Mouse (Mus musculus): ENCODE measurements around the gene 1700020D05Rik.
"Not testable (repeated sequence)": the region's sequence is repeated elsewhere in the genome, so short reads cannot be mapped to it uniquely, and the experiment has no call there.

The 1700020D05Rik gene

DNA sequence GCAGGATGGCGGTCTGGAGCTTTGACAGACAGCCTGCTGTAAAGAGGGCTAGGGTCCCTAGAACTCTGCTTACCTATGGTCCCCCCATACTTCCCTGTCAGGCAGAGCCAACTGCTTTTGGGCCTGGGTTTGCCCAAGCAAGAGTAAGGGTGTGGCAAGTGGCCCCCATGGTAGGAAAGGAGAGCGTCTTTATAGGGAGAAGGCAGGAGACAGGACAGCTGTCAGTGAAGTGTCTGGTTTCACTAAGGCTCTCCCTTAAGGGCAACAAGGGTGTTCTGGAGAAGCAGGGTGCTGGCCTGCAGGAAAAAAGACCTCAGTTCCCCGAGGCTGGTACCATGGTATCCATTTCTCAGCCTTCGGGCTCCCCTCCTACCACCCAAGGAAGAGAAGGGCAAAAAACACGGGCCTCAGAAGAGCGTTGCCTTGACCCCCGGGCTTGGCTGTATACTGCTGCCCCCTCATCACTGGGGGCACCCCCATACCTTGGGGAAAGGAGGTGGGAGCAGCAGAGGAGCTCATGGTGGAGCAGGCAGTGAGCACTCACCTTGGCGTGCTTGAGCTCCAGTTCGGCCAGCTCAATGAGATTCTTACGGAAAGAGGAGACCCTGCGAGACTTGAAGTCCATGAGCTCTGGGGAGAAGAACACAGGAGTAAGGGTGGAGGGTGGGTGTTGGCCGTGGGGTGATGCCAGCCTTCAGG, 8.1 kb downstream of the 1700020D05Rik start:
- peak in 1 of 2 experiments; percentile 31 for DNase-seq (ENCODE audit: low spot score in 2 of 2)

DNA sequence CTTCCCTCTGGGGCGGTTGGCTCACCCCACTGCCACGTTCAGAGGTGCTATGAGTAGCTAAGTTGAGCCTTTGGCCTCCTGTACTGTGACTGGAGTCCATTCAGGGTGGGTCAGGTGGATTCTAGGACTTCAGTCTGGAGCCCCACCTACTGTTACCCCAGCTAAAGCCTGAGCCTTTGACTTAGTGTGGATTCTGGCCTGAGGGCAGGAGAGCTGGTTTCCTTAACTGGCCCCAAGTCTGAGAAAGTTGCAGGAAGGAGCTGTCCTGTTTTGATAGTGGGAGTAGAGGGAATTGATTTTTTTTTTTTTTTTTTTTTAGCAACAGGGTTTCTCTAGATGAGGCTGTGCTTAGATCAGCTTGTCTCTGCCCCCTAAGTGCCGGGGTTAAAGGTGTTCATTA, 9.3 kb downstream of the 1700020D05Rik start:
- DNase-seq (ENCODE audit: low spot score in 2 of 2): no peak

DNA sequence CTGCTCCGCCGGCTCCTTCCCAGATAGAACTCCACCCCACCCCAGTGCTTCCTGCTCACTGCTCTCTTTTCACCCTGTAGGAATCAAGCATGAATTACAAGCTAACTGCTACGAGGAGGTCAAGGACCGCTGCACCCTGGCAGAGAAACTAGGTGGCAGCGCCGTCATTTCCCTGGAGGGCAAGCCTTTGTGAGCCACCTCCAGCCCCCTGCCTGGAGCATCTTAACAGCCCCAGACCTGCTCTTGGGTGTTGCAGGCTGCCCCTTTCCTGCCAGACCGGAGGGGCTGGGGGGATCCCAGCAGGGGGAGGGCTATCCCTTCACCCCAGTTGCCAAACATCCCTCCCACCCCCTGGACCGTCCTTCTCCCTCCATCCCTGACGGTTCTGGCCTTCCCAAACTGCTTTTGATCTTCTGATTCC, 10.3 kb downstream of the 1700020D05Rik start:
- not testable (repeated sequence) for DNase-seq (ENCODE audit: low spot score in 2 of 2)

DNA sequence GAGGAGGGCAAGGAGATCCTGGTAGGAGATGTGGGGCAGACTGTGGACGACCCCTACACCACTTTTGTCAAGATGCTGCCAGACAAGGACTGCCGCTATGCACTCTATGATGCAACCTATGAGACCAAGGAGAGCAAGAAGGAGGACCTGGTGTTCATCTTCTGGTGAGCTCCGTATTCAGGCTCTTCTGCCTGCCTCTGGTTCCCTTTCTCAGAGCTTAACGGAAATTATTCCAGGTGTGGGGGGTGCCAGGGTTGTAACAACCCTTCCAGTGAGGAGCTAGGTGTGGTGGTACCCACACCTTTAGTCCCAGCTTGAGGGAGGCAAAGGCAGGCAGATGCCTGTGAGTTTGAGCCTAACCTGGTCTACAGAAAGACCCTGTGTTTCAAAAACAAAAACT, 10.9 kb downstream of the 1700020D05Rik start:
- DNase-seq (ENCODE audit: low spot score in 2 of 2): no peak

DNA sequence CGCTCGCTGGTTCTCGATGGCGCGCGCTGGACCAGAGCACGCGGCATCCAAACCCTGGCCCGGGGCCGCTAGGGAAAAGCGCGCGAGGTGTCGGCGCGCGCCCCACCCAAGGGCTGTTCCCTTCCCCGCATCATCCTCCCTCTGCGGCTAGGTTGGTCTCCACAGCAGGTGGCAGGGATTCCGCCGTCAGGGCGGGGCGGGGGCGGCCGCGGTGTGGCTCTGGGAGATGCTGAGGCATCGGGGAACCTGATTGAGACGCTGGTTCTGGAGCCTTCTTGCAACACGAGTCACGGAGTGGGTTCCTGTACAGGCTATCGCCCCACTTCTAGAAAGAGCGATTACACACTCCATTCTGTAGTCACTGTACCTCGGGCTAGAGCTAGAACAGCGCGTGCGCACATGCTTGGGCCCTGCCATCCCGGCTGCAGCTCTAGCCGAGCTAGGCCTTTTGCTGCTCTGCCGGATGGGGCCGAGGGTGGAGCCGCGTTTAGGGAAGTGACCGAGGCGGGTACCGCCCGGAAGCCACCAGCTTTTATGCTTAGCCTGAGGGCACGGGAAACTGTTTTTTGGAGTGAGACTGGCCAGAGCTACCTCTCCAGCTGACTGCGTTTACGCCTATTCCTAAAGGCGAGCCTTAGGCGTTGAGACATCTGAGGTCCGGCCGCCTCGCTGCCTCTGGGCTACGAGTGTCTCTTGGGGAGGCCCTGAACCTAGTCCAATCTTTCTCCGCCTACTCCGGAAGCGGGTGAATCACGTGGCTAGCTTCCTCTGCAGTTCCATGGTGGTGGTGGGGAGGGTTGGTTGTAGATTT, 12.5 kb downstream of the 1700020D05Rik start:
- peak; percentile 85 to 90 for DNase-seq (ENCODE audit: low spot score in 2 of 2)

DNA sequence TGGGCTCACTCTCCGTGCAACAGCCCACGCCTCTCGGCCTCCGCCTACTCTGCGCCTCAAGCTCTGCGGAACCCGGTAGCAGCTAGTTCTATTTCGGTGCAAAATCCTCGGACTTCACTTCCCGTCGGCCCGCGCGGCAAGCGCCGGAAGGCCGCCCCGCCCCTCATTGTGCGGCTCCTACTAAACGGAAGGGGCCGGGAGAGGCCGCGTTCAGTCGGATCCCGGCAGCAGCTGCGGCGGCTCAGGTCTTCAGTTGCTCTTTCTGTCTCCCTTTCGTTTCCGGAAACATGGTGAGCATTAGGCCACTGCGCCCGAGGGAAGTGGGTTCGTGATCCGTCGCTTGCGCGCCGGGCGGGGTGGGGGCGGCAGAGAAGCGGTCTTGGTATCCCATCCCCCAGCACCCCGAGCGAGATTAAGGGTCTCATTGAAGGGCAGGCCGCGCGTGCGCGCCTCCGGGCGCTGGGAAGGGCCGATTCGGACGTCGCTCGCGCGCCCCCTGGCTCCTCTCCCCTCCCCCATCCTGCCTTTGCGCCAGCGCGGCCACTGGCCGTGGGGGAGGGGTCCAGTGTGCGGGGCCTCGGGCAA, 13.2 kb downstream of the 1700020D05Rik start, which contains the start of gene Cfl1:
Gene Cfl1, plus strand, starts transcription at position 143 of the 585 bp plus-strand sequence.
- peak; percentile 96 to 97 for DNase-seq (ENCODE audit: low spot score in 2 of 2)

DNA sequence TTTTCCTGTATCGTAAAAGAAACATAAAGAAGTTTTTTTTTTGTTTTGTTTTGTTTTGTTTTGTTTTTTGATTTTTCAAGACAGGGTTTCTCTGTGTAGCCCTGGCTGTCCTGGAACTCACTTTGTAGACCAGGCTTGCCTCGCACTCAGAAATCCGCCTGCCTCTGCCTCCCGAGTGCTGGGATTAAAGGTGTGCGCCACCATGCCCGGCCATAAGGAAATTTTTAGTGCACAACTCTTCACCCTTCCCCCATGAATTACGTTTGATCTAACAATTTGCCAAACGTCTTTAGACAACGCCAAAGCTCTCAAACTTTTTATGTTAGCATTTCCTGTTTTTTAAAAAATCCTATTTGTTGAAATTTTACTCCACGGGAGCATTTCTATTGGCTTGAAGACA, 13.9 kb downstream of the 1700020D05Rik start:
- DNase-seq (ENCODE audit: low spot score in 2 of 2): peak in 1 of 2 experiments; percentile 34

DNA sequence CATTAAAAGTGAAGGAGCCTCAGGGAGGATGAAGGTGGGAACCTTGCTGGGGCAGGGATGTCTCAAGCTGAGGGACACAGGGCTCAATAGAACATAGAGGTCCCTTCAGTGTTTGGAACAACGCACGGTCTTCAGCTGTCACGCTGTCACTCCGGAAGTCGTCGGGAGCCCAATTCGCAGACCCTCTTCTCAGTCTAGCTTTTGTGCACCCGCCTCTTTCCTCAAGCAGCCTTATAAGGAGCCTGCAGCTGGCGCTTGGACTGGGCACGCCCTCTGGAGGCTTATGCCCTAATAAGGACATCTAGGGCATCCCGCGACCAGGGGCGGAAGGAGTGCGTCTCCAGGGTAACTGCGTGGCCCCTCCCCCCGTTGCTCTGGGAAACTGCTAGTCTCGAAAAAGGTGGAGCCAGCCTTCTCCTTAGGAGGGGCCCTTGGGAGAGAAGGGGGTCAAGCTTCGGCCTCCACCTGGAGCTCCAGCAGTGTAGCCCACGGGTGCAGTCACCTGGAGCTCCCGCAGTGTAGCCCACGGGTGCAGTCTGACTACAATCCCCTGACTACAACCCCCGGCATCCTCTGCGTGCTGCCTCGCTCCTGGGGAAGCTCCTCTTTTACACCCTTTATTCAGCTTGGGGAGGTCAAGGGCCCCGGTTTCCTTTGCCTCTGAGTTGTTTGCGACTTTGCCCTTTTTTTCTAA, 14.6 kb downstream of the 1700020D05Rik start:
- DNase-seq (ENCODE audit: low spot score in 2 of 2): peak; percentile 98 to 99

DNA sequence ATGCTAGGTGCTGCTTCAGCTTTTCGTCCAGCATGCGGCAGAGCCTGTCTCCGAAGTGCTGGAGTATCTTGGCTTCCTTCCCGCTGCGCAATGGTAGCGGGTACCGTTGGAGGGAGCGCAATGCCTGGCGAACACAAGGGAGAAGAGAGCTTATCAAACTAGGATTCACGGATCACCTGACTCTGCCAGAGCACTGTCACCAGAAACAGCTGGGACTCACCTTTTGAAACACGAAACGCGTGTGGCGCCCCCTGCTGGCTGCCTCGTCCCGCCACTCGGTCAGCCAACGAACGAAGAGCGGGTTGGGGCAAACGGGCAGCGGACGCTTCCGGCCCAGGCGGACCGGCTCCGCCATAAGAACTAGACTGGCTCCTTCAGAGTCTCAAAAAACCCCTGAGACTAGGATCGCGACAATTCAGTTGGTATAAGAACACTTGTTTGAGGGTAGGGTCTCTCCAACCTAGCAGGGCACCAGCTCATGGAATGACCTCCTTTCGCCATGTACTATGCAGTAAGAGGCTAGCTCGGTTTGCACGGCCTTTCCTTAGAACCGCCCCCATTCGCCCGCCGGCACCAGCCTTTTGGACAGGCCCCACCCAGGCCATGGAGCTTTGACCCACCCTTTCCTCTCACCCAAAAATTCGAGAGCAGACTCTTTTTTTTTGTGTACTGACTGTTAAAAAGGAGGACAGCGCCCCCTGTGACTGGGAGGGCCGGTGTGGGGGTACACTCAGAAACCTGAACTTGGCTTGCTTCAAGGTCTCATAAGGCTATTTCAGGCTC, 15.6 kb downstream of the 1700020D05Rik start, which contains the start of gene Mus81:
Gene Mus81, minus strand, starts transcription at position 635 of the 783 bp plus-strand sequence.
- peak; percentile 95 to 97 for DNase-seq (ENCODE audit: low spot score in 2 of 2)

DNA sequence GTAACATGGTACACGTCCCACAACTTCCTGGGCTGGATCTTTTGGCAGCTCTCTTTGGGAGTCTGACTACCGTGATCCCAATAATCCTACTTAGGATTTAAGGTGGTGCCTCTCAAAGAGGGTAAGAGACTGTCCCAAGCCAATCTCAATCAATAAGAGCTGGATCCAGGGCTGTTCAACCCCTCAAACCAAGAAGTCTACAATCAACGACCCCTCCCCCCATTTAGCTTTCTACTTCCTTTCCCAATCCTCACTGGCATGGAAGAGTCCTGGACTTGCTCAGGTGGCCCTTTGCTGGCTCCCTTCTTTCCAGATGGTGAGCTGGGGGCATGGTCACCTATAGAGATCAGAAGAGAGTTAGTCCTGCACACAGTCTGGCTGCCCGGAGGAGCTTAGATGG, 16.8 kb downstream of the 1700020D05Rik start:
- peak in 1 of 2 experiments; percentile 27 for DNase-seq (ENCODE audit: low spot score in 2 of 2)

DNA sequence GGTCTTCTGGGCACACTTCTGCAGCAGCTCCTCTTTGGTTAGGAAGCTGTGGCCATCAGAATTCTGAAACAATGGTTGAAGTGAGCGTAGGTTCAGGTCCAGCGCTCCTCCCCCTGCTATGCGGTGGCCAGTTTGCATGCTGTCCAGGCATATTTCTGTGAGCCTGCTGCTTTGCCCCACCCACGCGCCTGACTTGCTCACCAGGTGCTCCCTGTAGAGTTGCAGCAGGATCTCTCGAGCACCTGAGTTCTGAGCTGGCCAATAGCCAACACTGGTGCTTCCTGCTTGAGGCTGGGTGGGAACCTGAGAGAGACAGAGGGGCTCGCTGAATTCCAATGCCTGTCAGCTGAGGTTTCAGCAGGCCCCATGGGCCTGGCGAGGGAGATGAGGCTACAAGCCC, 17.3 kb downstream of the 1700020D05Rik start:
- DNase-seq (ENCODE audit: low spot score in 2 of 2): peak; percentile 52 to 71

DNA sequence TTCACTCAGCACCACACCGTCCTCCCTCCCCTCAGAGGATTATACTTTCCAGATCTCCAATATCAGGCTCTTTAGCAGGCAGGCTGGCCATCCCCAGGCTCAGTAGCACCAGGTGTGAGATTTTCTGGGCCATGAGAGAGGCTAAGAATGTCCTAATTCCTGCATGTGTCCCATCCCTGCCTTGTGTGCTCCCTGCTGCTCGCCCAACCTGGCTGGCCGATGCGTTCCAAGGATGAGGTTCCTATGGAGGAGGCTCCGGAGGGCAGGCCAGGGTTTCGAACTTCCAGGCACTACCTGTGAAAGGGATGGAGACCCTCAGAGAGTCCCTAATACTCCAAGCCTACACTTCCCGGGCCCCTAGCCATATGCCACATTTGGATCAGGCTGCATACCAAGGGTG, 17.8 kb downstream of the 1700020D05Rik start:
- DNase-seq (ENCODE audit: low spot score in 2 of 2): peak in 1 of 2 experiments; percentile 33

DNA sequence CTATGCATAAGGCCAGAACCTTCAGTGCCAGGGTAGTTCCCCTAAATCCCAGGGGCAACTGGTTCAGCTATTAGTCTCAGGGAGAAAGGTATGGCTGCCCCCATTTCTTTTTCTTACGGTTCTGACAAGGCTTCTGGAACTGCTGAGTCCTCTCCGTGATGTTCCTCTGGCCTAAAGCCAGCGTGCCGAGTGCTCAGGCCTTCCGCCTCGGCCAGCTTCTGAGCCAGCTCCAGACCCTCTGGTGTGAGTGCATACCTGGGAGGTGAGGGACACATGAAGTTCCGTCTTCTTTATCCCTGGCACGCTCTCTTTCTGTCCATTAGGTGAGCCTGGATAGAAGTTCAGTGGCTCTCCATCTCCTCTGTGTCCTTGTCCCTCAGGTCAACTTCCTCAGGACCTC, 18.2 kb downstream of the 1700020D05Rik start:
- peak; percentile 30 to 46 for DNase-seq (ENCODE audit: low spot score in 2 of 2)

DNA sequence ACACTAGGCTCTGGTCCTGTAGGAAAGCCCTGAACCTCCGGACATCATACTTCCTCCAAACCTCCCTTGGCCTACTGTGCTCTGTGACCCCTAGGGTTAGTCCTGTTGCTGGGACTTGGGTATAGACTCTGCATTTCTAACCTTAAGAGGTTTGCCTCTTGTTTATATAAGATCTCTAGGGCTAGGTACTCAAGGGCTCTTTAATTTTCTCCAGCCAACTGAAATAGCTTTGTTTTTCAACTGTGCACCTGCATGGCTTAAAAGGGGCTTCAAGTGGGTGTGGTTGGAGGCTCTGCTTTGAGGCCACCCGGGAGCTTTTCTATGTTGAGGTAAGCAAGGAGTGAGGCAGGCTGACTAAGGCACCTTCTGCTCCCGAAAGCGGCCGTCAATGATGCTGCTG, 19.1 kb downstream of the 1700020D05Rik start:
- no peak for DNase-seq (ENCODE audit: low spot score in 2 of 2)

DNA sequence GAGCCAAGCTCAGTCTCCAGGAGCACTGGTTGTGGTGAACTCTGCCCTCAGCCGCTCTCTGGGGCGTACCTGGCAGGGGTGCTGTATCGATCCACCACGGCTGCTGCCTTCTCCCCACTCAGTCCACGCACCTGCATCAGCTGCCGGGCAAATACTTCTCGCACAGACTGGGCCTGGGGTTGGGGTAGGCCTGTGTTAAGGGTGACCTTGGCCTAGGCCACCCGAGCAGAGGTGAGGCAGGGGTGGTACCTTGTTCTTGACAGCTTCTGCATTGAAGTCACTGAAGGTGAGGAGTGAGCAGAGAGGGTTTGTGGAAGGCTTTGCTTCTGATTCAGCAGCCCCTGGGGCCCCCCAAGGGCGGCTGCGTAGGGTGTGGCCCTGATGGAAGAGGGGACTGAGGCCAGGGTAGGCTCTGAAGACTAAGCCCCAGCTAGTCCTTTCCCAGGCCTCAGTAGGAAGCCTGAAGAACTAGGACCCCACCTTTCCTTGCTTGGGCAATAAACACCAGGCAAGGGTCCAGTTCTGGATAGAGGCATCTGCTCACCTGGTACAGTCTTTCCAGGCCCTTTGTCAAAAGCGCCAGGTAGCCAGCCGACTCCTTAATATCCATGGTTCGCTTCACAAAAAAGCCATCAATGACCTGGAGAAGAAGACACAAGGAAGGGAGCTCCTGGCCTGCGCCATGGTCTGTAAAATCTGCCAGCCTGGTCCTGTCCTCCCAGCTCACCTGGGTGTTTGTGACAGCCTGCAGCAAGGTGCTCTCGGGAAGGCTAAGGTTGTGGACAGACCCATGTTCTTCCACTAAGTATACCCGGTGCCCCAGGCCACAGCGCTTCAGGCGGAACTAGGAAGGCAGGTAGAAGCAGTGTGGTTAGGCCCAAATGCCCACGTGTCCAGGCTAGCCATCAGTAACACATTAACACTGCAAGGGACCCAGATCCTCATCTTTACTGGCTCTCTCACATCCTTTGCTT, 19.9 kb downstream of the 1700020D05Rik start:
- DNase-seq (ENCODE audit: low spot score in 2 of 2): peak; percentile 23 to 38

DNA sequence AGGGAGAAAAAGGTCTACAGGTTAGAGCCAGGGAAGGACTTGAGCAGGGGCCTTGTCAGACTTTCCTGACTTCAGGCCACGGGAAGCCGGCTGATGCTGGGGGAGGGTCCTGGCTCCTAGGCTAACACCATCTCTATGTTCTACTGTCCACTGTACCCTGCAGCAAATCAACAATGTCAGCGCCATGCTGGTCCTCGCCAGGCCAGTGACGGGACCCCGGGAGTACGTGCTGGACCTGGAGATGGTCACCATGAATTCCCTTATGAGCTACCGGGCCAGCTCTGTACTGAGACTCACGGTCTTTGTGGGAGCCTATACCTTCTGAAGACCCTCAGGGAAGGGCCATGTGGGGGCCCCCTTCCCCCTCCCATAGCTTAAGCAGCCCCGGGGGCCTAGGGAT, 22.2 kb downstream of the 1700020D05Rik start:
- DNase-seq (ENCODE audit: low spot score in 2 of 2): no peak

DNA sequence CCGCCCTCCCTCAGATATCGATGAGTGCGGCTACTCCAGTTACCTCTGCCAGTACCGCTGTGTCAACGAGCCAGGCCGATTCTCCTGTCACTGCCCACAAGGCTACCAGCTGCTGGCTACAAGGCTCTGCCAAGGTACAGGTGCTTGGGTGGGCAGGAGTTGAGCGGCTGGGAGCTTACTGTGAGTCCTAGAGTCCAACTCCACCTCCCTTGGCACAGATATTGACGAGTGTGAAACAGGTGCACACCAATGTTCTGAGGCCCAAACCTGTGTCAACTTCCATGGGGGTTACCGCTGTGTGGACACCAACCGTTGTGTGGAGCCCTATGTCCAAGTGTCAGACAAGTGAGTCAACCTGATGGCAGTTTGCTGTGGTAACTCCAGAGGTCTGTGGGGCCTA, 23.6 kb downstream of the 1700020D05Rik start:
- no peak for DNase-seq (ENCODE audit: low spot score in 2 of 2)

DNA sequence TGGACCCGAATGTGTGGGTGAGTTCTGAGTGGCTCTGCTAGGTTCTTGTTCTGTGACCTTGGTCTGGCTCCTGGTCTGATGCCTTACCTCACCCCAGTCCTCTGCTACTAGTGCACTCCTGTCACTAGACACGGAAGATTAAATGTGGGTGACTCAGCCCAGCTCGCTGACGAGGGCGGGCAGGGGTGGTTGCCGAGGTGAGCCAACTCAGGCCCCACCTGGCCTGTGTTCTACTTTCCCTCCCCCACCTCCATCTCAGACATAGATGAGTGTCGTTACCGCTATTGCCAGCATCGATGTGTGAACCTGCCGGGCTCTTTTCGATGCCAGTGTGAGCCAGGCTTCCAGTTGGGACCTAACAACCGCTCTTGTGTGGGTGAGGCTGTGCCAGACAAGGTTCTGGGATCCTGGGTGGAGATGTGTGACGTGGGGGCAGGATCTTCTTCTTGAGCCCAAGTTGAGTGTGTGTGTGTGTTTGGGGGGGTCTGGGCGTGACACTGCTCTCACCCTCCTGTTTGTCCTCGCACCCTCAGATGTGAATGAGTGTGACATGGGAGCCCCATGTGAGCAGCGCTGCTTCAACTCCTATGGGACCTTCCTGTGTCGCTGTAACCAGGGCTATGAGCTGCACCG, 25.8 kb downstream of the 1700020D05Rik start:
- no peak for DNase-seq (ENCODE audit: low spot score in 2 of 2)

DNA sequence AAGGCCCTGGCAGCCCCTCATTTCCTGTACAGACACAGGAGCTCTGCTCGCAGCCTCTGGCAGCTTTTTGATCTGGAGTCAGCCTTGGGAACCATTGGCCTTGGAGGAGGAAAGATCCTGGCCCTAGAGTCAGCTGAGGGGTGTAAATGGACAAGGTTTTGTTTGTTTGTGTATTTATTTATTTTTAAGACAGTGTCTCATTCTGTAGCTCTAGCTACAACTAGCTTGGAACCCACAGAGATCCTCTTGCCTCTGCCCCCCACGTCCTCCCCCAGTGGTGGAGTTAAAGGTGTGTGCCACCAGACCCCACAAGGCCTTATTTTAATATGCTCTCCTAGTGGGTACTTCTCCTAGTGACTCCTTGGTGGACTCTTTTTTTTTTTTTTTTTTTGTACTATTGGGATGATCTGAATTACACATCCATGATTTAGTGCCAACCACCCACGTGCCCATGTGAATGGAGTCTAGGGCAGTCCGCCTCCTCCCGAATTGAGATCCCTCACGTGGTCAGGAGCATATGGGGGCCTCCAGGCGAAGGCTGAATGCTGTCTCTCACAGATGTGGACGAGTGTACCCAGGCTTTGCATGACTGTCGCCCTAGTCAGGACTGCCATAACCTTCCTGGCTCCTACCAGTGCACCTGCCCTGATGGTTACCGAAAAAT, 26.5 kb downstream of the 1700020D05Rik start:
- DNase-seq (ENCODE audit: low spot score in 2 of 2): peak in 1 of 2 experiments; percentile 43
